Mouse (Mus musculus) urinary bladder, postnatal 36 days (tissue): ENCODE data around the gene Mcpt1.
"Not testable (repeated sequence)": the region's sequence is repeated elsewhere in the genome, so short reads cannot be mapped to it uniquely, and the experiment has no call there.

Experiments used
- DNase-seq, 2 experiments: peaks; one replicate each; pipeline ENCODE4 v3.0.0; 2022; ENCODE audit warnings: low spot score in 2 of 2, mixed read lengths in 1 of 2

Mcpt1 gene

GRCm38 (mm10) chr14:56017671-56018070 is at the start of gene Mcpt1:
Mcpt1 (plus strand) TSS chr14:56017971.
- not testable (repeated sequence) for DNase-seq

- DNase-seq = not testable (repeated sequence)
Measured at GRCm38 (mm10) chr14:55987464-55987863, 30.3 kb upstream of the Mcpt1 start.

GRCm38 (mm10) chr14:56013147-56013546 is 4.6 kb upstream of the Mcpt1 start:
- DNase-seq = no peak

GRCm38 (mm10) chr14:56013924-56014323 is 3.8 kb upstream of the Mcpt1 start:
- DNase-seq = no peak

GRCm38 (mm10) chr14:56019446-56019845 is 1.7 kb downstream of the Mcpt1 start:
- DNase-seq = no peak

- DNase-seq = not testable (repeated sequence)
Measured at GRCm38 (mm10) chr14:56021305-56021704, 3.5 kb downstream of the Mcpt1 start.

GRCm38 (mm10) chr14:56030395-56030794 is 12.6 kb downstream of the Mcpt1 start, which contains the start of gene Mcpt9:
Mcpt9 (minus strand) TSS chr14:56030495.
- DNase-seq = not testable (repeated sequence)

GRCm38 (mm10) chr14:56034433-56034832 is 16.7 kb downstream of the Mcpt1 start:
- DNase-seq = peak; percentile 42 to 44

GRCm38 (mm10) chr14:56041792-56042191 is 24.0 kb downstream of the Mcpt1 start, which contains the start of gene Mcpt2:
Mcpt2 (plus strand) TSS chr14:56042041.
- DNase-seq = not testable (repeated sequence)

GRCm38 (mm10) chr14:56055408-56055807 is 37.6 kb downstream of the Mcpt1 start:
- DNase-seq = no peak

- DNase-seq = no peak
Measured at GRCm38 (mm10) chr14:56057722-56058121, 40.0 kb downstream of the Mcpt1 start.

GRCm38 (mm10) chr14:56062213-56062612 is 44.4 kb downstream of the Mcpt1 start, which contains the start of gene Mcpt4:
Mcpt4 (minus strand) TSS chr14:56062313.
- DNase-seq = not testable (repeated sequence)
